Mouse (Mus musculus): ENCODE results near the gene Higd1a. TPM values are rescaled to one million over a fixed set of nuclear protein-coding genes. Genes with fewer than 3 reads are reported as not detected.

Higd1a gene
- total and polyA plus RNA-seq, 2 experiments from 2014 or later: 85.4 to 332 TPM

- WGBS: 98% methylated on average over 2 of the region's 2 CpGs
- TF ChIP-seq EP300 (IDR thresholded peaks at IDR 0.05; ENCODE audit: low read depth) (no peak), CTCF (IDR thresholded peaks at IDR 0.05; ENCODE audit: low read depth) (no peak)
- Histone ChIP-seq H3K9me3 (replicated peaks; ENCODE audit: control insufficient read depth, low read length) (no peaks in the 10 kb centered on the region), H3K27ac (ENCODE audit: low read depth) (no peak overlapping the region), H3K4me2 (ENCODE audit: low read depth, low read length) (no peak overlapping the region), H3K36me3 (replicated peaks; ENCODE audit: control insufficient read depth, insufficient read depth, low read length) (no peaks in the 10 kb centered on the region), H3K4me1 (ENCODE audit: control insufficient read depth, insufficient read depth) (peaks cover 8% of the 10 kb centered on the region; the same call in 1 of the 2 replicates), H3K4me3 (ENCODE audit: low read depth, low read length) (no peak overlapping the region), H3K9ac (replicated peaks; ENCODE audit: low read depth, low read length) (no peak overlapping the region), H3K27me3 (ENCODE audit: control insufficient read depth, insufficient read depth, low read length) (no peaks in the 10 kb centered on the region)
- DNase-seq (ENCODE audit: low spot score) (no peak), ATAC-seq (ENCODE audit: insufficient read depth, low read depth) (no peak)
These were observed 1.2 kb upstream of the Higd1a start for GRCm38 (mm10) chr9:121859345-121859744.

GRCm38 (mm10) chr9:121857474-121858152, 549 bp downstream of the Higd1a start:
- peak; percentile 98 for ATAC-seq (ENCODE audit: insufficient read depth, low read depth)
- no peaks in the 10 kb centered on the region for H3K9me3 ChIP-seq (replicated peaks; ENCODE audit: control insufficient read depth, low read length)
- peak; percentile 97 for DNase-seq (ENCODE audit: low spot score)
- TF ChIP-seq CTCF (IDR thresholded peaks at IDR 0.05; ENCODE audit: low read depth): no peak
- no peak for TF ChIP-seq EP300 (IDR thresholded peaks at IDR 0.05; ENCODE audit: low read depth)
- H3K4me1 ChIP-seq (ENCODE audit: control insufficient read depth, insufficient read depth): peaks cover 8% of the 10 kb centered on the region; the same call in 1 of the 2 replicates
- H3K27me3 ChIP-seq (ENCODE audit: control insufficient read depth, insufficient read depth, low read length): no peaks in the 10 kb centered on the region
- H3K4me3 ChIP-seq (ENCODE audit: low read depth, low read length): peak overlapping the region; percentile 92
- H3K9ac ChIP-seq (replicated peaks; ENCODE audit: low read depth, low read length): peak overlapping the region; percentile 87
- peaks cover 3% of the 10 kb centered on the region; the same call in 1 of the 2 replicates for H3K36me3 ChIP-seq (replicated peaks; ENCODE audit: control insufficient read depth, insufficient read depth, low read length)
- WGBS: under 1% methylated on average over 66 of the region's 70 CpGs
- peak overlapping the region; percentile 87 for H3K4me2 ChIP-seq (ENCODE audit: low read depth, low read length)
- H3K27ac ChIP-seq (ENCODE audit: low read depth): peak overlapping the region; percentile 97

GRCm38 (mm10) chr9:121856649-121857416, 1.3 kb downstream of the Higd1a start:
- peak overlapping the region; percentile 87 for H3K9ac ChIP-seq (replicated peaks; ENCODE audit: low read depth, low read length)
- WGBS: under 1% methylated on average over 38 of the region's 39 CpGs
- no peaks in the 10 kb centered on the region for H3K9me3 ChIP-seq (replicated peaks; ENCODE audit: control insufficient read depth, low read length)
- TF ChIP-seq CTCF (IDR thresholded peaks at IDR 0.05; ENCODE audit: low read depth): no peak
- TF ChIP-seq EP300 (IDR thresholded peaks at IDR 0.05; ENCODE audit: low read depth): no peak
- ATAC-seq (ENCODE audit: insufficient read depth, low read depth): peak; percentile 50
- peak overlapping the region; percentile 87 for H3K4me2 ChIP-seq (ENCODE audit: low read depth, low read length)
- peak; percentile 46 for DNase-seq (ENCODE audit: low spot score)
- H3K4me3 ChIP-seq (ENCODE audit: low read depth, low read length): peak overlapping the region; percentile 92
- peaks cover 11% of the 10 kb centered on the region for H3K36me3 ChIP-seq (replicated peaks; ENCODE audit: control insufficient read depth, insufficient read depth, low read length)
- peaks cover 8% of the 10 kb centered on the region; the same call in 1 of the 2 replicates for H3K4me1 ChIP-seq (ENCODE audit: control insufficient read depth, insufficient read depth)
- no peaks in the 10 kb centered on the region for H3K27me3 ChIP-seq (ENCODE audit: control insufficient read depth, insufficient read depth, low read length)
- H3K27ac ChIP-seq (ENCODE audit: low read depth): peak overlapping the region; percentile 97

- H3K27ac ChIP-seq (ENCODE audit: low read depth): no peak overlapping the region
- no peaks in the 10 kb centered on the region for H3K27me3 ChIP-seq (ENCODE audit: control insufficient read depth, insufficient read depth, low read length)
- no peak overlapping the region for H3K9ac ChIP-seq (replicated peaks; ENCODE audit: low read depth, low read length)
- DNase-seq (ENCODE audit: low spot score): no peak
- no peaks in the 10 kb centered on the region for H3K9me3 ChIP-seq (replicated peaks; ENCODE audit: control insufficient read depth, low read length)
- no peak for ATAC-seq (ENCODE audit: insufficient read depth, low read depth)
- H3K4me2 ChIP-seq (ENCODE audit: low read depth, low read length): no peak overlapping the region
- H3K4me1 ChIP-seq (ENCODE audit: control insufficient read depth, insufficient read depth): peaks cover 8% of the 10 kb centered on the region; the same call in 1 of the 2 replicates
- H3K36me3 ChIP-seq (replicated peaks; ENCODE audit: control insufficient read depth, insufficient read depth, low read length): peaks cover 36% of the 10 kb centered on the region
- WGBS: 91% methylated on average over 3 of the region's 3 CpGs
- TF ChIP-seq CTCF (IDR thresholded peaks at IDR 0.05; ENCODE audit: low read depth) (no peak), EP300 (IDR thresholded peaks at IDR 0.05; ENCODE audit: low read depth) (no peak)
- H3K4me3 ChIP-seq (ENCODE audit: low read depth, low read length): no peak overlapping the region
These were observed 3.9 kb downstream of the Higd1a start for GRCm38 (mm10) chr9:121854246-121854645.

- Histone ChIP-seq H3K9me3 (replicated peaks; ENCODE audit: control insufficient read depth, low read length) (no peaks in the 10 kb centered on the region), H3K9ac (replicated peaks; ENCODE audit: low read depth, low read length) (no peak overlapping the region), H3K4me1 (ENCODE audit: control insufficient read depth, insufficient read depth) (no peaks in the 10 kb centered on the region), H3K4me3 (ENCODE audit: low read depth, low read length) (no peak overlapping the region), H3K36me3 (replicated peaks; ENCODE audit: control insufficient read depth, insufficient read depth, low read length) (peaks cover 65% of the 10 kb centered on the region), H3K27ac (ENCODE audit: low read depth) (no peak overlapping the region), H3K27me3 (ENCODE audit: control insufficient read depth, insufficient read depth, low read length) (no peaks in the 10 kb centered on the region), H3K4me2 (ENCODE audit: low read depth, low read length) (no peak overlapping the region)
- TF ChIP-seq CTCF (IDR thresholded peaks at IDR 0.05; ENCODE audit: low read depth) (no peak), EP300 (IDR thresholded peaks at IDR 0.05; ENCODE audit: low read depth) (no peak)
- ATAC-seq (ENCODE audit: insufficient read depth, low read depth) (no peak), DNase-seq (ENCODE audit: low spot score) (no peak)
- 62% methylated on average over 5 of the region's 5 CpGs for WGBS
These were observed 10.3 kb downstream of the Higd1a start for GRCm38 (mm10) chr9:121847842-121848241.

Measured in heart, postnatal 0 days (tissue).